Mouse (Mus musculus): Measurements from ENCODE around the gene Gm10135.
"Not testable (repeated sequence)": the region's sequence is repeated elsewhere in the genome, so short reads cannot be mapped to it uniquely, and the experiment has no call there.

The Gm10135 gene

DNA sequence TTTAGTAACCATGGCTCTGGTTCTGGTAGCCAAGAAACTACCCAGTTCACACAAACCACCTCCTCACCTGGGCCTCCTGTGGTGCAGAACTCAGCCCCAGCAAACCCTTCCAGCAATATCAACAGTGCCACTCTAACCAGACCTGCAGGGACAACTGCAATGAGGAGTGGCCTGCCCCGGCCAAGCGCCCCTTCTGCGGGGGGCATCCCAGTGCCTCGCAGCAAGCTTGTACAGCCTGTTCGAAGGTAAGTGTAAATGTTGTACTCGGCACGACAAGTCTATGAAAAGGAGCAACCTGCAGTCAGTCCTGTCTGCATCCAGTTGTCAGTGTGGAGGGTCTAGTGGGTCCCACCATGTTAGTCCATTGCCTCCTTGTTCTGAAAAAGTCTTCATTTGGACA is at the start of gene Gm10135:
Gm10135 (minus strand) TSS at position 101 of the 400 bp plus-strand sequence.
- no peak for DNase-seq (ENCODE audit: low read depth, low spot score)

GRCm38 (mm10) chr5:73023801-73024200 is 49.3 kb upstream of the Gm10135 start:
- no peak for DNase-seq (ENCODE audit: low read depth, low spot score)

- DNase-seq (ENCODE audit: low read depth, low spot score) = no peak
Measured at GRCm38 (mm10) chr5:73014745-73015144, 40.2 kb upstream of the Gm10135 start.

- DNase-seq (ENCODE audit: low read depth, low spot score) = not testable (repeated sequence)
Measured at GRCm38 (mm10) chr5:73013611-73014287, 39.2 kb upstream of the Gm10135 start.

DNA sequence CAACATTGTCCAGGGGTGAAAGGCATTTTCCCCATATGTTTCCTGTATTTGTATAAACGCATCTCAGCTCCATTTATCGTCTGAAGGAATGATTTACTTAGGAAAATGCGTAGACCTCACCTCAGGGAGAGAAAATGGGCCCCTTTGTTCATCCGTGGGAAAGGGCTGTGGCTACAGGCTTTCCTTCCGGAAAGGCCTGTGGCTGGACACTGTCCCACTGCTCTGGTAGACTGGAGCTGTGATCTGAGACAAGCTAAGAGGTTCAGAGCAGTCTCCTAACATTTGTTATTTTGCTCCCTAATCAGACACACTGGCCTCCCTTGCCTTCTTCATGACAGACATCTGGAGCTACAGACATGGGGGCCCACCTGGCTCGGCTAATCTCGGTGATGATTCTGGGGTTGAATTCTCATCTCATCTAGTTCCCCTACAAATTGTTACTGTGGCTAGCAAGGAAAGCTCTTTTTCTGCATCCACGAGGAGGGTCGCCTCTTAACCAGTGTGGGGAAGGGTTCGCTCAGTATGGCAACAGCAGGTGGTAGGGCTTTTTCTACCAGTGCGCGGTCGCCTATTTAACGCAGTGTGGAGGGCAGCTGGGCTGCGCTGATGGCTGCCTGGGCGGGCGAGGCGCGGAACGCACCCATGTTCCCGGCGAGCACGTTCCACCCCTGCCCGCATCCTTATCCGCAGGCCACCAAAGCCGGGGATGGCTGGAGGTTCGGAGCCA is 38.5 kb upstream of the Gm10135 start:
- DNase-seq (ENCODE audit: low read depth, low spot score) = not testable (repeated sequence)

GRCm38 (mm10) chr5:73011806-73012205 is 37.3 kb upstream of the Gm10135 start:
- DNase-seq (ENCODE audit: low read depth, low spot score) = not testable (repeated sequence)

GRCm38 (mm10) chr5:73008230-73008629 is 33.7 kb upstream of the Gm10135 start:
- DNase-seq (ENCODE audit: low read depth, low spot score) = not testable (repeated sequence)

DNA sequence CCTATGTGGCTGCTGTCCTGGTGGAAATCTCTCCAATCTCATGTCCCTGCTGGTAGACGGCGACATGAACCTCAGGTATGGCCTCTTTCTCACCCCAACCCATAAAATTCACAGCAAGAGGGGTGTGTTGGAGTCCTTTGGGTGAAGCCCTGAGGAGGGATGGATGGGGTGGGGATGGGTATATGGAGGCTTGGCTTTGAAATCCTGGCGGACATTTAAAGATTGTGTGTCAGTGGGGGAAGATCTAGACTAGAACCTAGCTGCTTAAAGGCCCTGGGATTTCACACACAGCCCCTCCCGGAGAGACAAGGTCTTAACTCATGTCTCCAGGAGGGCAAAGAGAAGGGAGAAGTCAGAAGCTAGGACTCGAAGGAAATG is 33.1 kb upstream of the Gm10135 start:
- DNase-seq (ENCODE audit: low read depth, low spot score) = no peak

DNA sequence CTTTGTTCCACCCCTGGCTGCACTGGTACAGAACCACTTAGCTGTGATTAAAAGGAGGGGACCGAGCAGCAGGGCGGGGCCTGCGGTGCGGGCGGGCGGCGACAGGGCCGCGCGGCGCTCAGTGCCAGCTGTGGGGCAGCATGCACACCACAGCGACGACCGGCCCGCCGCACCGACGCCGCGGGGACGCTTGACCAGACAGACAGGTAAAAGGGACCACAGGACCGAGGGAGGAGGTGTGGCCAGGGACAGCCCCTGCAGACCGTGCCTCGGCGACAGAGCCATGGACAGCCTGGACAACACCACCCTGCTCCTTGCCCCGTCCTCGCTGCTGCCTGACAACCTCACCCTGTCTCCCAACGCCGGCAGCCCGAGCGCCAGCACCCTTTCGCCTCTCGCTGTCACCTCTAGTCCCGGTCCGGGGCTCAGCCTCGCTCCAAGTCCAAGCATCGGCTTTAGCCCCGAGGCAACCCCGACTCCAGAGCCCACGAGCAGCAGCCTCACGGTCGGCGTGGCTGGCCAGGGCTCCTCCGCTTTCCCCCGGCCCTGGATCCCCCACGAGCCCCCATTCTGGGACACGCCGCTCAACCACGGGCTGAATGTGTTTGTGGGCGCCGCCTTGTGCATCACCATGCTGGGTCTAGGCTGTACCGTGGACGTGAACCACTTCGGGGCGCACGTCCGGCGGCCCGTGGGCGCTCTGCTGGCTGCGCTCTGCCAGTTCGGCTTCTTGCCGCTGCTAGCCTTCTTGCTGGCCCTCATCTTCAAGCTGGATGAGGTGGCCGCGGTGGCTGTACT is 32.5 kb upstream of the Gm10135 start, which contains the start of gene Slc10a4:
Slc10a4 (plus strand) TSS at position 100 of the 798 bp plus-strand sequence.
- no peak for DNase-seq (ENCODE audit: low read depth, low spot score)

DNA sequence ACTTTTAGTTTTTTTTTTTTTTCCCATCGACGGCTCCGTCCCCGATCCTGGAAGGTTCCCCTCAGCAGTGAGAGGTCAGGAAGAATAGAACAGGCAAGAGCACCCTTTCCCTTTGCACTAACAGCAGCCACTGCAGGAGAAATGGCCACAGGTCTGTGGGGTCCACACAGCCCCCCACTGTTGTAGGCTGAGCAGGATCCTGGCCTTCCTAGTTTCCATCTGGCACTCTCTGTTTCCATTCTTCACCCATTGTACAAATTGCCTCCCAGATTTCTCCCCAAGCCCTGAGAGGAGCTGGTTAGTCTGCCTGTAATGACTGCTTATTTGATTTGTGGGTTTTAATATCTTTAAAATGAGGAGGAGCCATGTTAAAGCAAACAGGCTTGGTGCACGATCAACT is 29.5 kb upstream of the Gm10135 start:
- DNase-seq (ENCODE audit: low read depth, low spot score) = no peak

DNA sequence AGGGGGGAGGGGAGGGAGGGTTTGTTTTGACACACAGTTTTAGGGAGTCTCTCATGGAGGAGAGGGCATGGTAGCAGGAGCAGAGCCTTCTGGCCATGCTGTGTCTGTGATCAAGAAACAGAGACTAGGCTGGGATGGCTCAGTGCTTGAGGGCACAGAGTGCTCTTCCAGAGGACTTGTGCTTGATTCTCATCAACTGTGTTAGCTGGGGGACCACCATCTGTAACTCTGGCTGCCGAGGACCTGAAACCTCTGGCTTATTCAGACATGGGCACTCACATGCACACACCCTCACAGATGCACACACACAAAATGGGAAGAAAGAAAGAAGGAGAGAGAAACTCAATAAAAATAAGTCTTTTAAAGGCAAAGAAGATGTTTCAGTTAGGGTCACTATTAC is 24.0 kb upstream of the Gm10135 start:
- DNase-seq (ENCODE audit: low read depth, low spot score) = not testable (repeated sequence)

DNA sequence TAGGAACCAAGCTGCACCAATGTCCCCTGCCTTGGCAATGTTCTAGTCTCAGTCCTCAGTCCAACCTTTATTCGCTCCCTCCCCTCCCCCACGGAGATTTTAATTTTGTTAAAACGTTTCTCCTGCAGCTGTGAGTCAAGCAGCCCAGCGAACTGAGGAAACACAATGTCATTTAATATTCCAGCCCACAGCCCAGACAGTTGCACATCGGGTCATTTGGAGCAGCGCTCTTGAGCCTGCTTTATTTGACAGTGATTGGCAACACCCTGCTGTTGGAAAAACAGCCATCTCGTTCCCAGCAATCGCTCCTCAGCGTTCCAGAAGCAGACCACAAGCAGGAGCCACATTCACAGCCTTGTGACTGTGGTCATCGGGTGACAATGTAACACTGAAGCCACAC is 20.9 kb upstream of the Gm10135 start:
- DNase-seq (ENCODE audit: low read depth, low spot score) = no peak

DNA sequence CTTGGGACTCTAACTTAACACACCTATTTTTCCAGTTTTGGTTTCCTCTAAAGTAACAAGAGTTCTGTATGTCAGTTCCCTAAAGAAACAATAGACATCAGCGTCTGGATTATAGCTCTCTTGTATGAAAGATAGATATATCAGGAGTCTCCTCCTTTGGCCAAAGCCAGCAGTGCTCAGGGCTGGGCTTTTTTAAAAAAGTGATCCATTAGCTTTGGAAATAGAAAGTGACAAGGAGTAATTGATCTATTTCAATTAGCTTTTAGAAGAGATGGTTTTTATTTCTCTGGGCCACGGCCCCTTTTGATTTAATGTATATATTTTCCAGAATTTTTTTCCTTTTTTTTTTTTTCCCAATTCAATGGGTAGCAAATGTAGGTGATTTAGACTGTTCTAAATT is 20.4 kb upstream of the Gm10135 start:
- no peak for DNase-seq (ENCODE audit: low read depth, low spot score)

GRCm38 (mm10) chr5:72994424-72994823 is 19.9 kb upstream of the Gm10135 start:
- no peak for DNase-seq (ENCODE audit: low read depth, low spot score)

GRCm38 (mm10) chr5:72992474-72992873 is 18.0 kb upstream of the Gm10135 start:
- DNase-seq (ENCODE audit: low read depth, low spot score) = no peak

DNA sequence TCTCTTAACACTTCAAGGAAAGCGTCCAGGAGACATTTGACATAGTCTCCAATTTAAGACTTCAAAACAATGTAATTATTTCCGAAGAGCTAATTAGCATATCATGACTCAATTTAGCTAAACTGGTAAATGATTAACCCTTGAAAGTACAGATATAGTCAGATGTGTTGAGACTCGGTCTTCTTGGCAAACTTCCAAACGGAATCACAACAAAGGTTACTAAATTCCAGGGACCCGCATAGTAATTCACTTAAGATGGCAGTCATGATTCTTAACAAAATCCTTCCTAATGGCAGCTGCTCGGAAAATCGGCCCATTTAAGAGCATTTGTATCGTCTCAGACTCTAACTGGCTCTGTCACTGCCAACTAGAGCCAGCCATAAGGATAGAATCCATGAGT is 15.3 kb upstream of the Gm10135 start:
- DNase-seq (ENCODE audit: low read depth, low spot score) = no peak

- no peak for DNase-seq (ENCODE audit: low read depth, low spot score)
Measured at GRCm38 (mm10) chr5:72987786-72988185, 13.3 kb upstream of the Gm10135 start.

DNA sequence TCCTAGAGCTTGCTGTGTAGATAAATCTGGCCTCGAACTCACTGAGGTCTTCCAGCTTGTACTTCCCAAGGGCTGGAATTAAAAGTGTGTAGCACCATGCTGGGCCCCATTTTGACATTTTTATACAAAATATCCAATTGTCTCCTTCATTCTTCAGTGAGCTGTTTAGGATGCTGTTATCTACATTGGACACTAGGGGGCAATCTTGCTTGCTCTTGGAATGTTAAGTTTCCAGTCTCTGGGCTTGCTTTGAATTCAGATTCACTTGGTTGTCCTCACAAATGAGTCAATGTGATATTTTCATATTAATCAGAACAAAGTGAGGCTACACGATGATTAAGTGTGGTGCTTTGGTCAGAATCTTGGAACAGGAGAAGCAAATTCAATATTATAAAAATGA is 9.6 kb upstream of the Gm10135 start:
- peak; percentile 22 for DNase-seq (ENCODE audit: low read depth, low spot score)

DNA sequence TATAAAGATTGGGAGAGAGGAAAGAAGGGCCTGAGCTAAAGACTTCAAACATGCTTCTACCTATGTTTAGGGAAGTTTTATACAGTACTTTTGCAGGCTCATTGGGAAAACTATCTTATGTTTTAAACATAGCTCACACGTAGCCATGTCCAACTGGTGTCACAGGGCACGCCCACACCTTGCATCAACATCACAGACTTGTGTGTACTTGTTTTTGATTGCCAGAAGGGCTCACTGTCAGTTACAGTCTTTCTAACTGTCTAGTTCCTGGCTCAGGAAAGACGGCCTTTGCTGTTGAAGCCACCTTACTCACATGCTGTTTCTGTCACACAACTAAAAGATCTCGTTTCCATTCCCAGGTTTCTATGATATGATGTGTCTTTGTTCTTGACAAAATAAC is 2.0 kb upstream of the Gm10135 start:
- DNase-seq (ENCODE audit: low read depth, low spot score) = no peak

DNA sequence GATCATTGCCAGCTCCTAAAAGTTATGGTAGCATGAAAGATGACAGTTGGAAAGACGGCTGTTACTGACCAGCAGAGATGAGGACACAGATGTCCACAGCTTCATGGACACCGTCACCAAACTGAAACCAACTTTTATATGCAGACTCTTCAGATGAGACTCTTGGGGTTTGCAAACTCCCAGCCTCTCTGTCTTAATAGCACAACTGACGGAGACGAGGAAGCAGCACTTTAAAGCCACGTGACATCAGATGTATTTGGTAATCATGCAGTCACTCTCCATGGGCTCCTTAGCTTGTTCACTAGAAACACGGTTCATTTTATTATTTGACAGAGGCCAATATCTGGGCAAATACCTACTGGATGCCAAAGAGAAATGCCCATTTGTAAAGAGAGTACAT is 1.5 kb upstream of the Gm10135 start:
- DNase-seq (ENCODE audit: low read depth, low spot score) = no peak

DNA sequence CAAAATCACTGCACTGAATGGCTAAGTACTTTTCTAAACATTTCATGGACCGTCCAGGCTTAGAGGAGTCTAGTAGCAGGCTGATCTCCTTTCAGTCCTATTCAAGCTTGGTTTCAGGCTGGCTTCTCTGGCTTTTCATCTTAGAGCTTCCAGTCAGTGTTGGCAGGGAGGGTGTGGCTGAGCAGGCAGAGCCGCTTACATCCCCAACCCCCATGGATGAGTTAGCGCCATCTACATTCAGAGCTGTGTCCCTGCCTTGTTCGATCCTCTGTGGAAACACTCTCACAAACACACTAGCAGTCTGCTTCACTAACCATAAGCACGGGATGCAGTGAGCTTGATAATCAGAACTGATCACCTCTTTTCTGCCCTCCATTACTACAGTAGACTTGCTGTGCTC is 1.6 kb downstream of the Gm10135 start:
- no peak for DNase-seq (ENCODE audit: low read depth, low spot score)

- no peak for DNase-seq (ENCODE audit: low read depth, low spot score)
Measured at GRCm38 (mm10) chr5:72972435-72972834, 2.1 kb downstream of the Gm10135 start.

Data from retina, adult 2 months (tissue).